Mouse (Mus musculus) forelimb bud, embryonic 11.5 days (tissue): ENCODE measurements around the gene Rbms1.

Source experiments
- DNase-seq: peaks from one replicate; pipeline ENCODE4 v3.0.0-alpha.2; 2012; ENCODE audit warnings: low read depth, low spot score

Gene Rbms1

GRCm38 (mm10) chr2:60962671-60963421 is at the start of gene Rbms1:
Gene Rbms1 (minus strand): TSS chr2:60963192.
- DNase-seq, result peak; percentile 72

- no peak for DNase-seq
Observed at GRCm38 (mm10) chr2:61012249-61012828, 49.3 kb upstream of the Rbms1 start.

GRCm38 (mm10) chr2:60986286-60986685 is 23.3 kb upstream of the Rbms1 start:
- DNase-seq, result no peak

GRCm38 (mm10) chr2:60978538-60979313 is 15.7 kb upstream of the Rbms1 start:
- no peak for DNase-seq

GRCm38 (mm10) chr2:60972189-60972814 is 9.3 kb upstream of the Rbms1 start:
- no peak for DNase-seq

- no peak for DNase-seq
Observed at GRCm38 (mm10) chr2:60963616-60964015, 624 bp upstream of the Rbms1 start.

GRCm38 (mm10) chr2:60962001-60962670 is 856 bp downstream of the Rbms1 start:
- peak; percentile 66 for DNase-seq

- DNase-seq, result no peak
Observed at GRCm38 (mm10) chr2:60961281-60961680, 1.7 kb downstream of the Rbms1 start.

GRCm38 (mm10) chr2:60948241-60948640 is 14.8 kb downstream of the Rbms1 start:
- no peak for DNase-seq

GRCm38 (mm10) chr2:60947817-60948216 is 15.2 kb downstream of the Rbms1 start:
- no peak for DNase-seq

- peak; percentile 18 for DNase-seq
Observed at GRCm38 (mm10) chr2:60940454-60940961, 22.5 kb downstream of the Rbms1 start.

- DNase-seq, result no peak
Observed at GRCm38 (mm10) chr2:60939957-60940356, 23.0 kb downstream of the Rbms1 start.

- no peak for DNase-seq
Observed at GRCm38 (mm10) chr2:60936910-60937309, 26.1 kb downstream of the Rbms1 start.

- no peak for DNase-seq
Observed at GRCm38 (mm10) chr2:60928948-60929347, 34.0 kb downstream of the Rbms1 start.

- no peak for DNase-seq
Observed at GRCm38 (mm10) chr2:60927906-60928775, 34.9 kb downstream of the Rbms1 start.

- no peak for DNase-seq
Observed at GRCm38 (mm10) chr2:60925063-60925462, 37.9 kb downstream of the Rbms1 start.

GRCm38 (mm10) chr2:60923756-60924544 is 39.0 kb downstream of the Rbms1 start:
- no peak for DNase-seq

GRCm38 (mm10) chr2:60923111-60923510 is 39.9 kb downstream of the Rbms1 start:
- DNase-seq, result peak; percentile 61

GRCm38 (mm10) chr2:60922351-60922750 is 40.6 kb downstream of the Rbms1 start:
- DNase-seq, result no peak
